Mouse (Mus musculus) kidney, postnatal 25 days (tissue): ENCODE measurements around the gene Pan2.

ENCODE experiments used
- DNase-seq, 2 experiments: peaks; one replicate each; pipeline ENCODE4 v3.0.0; 2021; ENCODE audit warnings: mixed read lengths in 2 of 2

Gene Pan2

DNA sequence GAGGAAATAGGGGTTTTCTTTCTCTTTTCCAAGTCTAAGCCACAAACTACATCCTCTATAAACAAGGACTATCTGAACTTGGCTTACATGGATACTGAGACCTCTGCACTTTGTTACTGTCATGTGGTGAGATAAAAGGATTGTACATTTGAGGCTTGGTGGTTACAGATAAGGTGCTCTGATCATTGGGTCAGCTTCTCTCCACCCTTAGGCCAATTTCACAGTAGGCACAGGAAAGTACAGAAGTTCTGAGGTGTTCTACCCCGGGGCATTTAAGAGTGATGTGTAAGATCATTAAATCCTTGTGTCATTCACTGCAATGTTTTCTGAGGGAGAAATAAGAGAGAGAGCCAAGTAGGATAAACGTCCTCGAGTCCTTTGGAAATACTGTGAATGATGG, 33.5 kb downstream of the Pan2 start:
- DNase-seq, result no peak

DNA sequence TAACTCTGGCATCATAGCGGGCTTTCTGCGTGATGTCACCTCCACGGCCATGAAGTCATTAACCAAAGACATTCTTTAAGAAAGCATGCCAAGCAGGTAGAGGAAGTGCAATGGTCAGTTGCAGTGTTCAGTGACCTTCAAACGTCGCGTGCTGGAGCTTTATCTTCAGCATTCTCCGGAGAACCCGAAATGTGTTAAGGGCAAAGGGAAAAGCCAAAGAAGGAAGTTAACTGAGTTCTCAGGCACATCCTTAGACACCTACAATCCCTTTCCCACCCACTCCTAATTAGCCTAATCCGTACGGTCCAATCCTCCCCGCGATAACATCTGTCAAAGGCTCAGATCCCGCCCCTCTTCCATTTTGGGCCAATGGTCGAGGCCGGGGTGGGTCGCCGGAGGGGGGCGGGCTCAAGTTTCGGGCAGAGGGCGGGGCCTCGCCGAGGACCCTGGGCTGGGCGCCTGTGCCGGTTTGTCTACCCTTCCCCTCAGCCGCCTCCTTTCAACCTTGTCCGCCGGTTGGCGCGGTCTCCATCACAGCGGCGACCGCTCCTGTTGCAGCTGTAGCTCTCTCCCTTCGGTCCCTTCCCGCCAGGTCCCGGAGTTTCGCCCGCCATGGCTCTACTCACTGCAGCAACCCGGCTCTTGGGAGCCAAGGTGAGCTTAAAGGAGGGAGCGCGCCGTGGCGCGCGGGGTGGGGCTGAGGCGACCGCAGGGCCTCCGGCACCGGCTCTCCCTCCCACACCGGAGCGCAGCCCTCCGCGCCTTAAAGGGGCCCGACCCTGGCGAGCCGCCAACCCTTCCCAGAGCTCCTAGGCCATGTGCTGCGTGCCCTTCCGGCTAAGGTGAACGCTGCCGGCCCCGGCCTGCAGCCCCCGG, 34.4 kb downstream of the Pan2 start, which contains the start of gene Cs:
Gene Cs, plus strand, starts transcription at position 429 of the 876 bp plus-strand sequence.
- DNase-seq, result peak; percentile 98 to 99

DNA sequence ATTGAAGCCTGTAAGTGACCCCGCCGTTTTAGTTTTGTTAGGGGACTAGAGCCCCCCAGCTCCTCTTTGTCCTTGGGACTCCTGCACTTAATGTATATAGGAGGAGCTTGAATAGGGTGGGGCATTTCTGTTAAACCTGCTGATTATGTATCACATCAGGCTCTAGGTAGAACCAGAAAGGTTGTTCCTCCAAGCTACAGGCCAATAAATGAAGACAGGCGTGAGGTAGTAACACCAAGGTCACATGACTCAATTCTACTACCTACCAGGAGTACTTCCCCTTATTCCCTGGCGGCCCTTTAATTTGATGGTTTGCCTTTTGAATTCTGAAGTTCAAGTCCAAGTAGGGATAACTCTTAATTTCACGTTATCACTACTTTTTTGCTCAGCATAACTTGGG, 35.3 kb downstream of the Pan2 start:
- no peak for DNase-seq

DNA sequence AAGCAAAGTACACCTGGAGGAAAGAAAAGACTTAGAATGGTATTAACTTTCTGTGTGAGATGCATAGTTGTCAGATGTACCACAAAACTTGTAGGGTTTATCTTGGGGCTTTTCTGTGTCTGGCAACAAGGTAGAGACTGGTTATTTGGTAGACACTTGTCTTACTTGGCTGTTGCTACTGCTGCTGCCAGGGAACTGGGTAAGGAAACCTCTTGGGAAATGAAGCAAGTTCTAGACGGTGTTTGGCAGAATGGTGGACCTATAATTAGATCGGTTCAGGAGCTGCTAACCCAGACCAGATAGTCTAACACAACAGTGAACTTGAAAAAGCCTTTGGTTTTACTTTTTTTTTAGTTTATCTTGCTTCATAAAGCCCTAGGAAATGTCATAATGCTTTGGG, 35.8 kb downstream of the Pan2 start:
- DNase-seq, result no peak

DNA sequence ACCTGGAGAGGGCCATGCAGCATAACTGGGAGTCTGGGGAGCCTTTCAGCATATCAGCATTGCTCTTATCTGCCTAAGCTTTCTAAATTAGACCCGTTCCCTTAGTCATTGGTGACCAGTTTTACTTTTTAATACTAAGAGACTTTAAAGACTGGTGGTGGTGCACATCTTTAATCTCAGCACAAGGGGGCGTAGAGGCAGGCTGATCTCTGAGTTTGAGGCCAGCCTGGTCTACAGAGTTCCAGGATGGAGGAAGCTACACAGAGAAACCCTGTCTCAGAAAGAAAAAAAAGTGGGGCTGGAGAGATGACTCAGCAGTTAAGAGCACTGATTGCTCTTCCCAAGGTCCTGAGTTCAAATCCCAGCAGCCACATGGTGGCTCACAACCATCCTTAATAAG, 37.1 kb downstream of the Pan2 start:
- no peak for DNase-seq

DNA sequence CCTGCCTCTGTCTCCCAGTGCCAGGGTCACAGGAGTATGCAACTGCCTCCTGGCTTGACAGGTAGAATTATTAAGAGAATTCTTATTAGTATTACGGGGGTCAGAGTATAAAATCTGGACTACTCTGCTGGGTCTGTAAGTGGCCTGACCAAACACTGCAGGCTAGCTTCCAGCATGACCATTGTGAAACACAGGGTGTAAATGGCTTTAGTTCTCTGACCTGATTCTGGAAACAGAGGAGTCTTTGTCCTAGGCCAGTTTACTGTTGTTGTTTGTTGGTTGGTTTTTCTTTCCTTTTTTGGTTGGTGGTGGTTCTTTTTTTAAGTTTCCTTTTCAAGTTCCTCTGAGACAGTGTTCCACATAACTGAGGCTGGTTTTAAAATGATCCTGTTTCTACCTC, 40.3 kb downstream of the Pan2 start:
- DNase-seq, result no peak

DNA sequence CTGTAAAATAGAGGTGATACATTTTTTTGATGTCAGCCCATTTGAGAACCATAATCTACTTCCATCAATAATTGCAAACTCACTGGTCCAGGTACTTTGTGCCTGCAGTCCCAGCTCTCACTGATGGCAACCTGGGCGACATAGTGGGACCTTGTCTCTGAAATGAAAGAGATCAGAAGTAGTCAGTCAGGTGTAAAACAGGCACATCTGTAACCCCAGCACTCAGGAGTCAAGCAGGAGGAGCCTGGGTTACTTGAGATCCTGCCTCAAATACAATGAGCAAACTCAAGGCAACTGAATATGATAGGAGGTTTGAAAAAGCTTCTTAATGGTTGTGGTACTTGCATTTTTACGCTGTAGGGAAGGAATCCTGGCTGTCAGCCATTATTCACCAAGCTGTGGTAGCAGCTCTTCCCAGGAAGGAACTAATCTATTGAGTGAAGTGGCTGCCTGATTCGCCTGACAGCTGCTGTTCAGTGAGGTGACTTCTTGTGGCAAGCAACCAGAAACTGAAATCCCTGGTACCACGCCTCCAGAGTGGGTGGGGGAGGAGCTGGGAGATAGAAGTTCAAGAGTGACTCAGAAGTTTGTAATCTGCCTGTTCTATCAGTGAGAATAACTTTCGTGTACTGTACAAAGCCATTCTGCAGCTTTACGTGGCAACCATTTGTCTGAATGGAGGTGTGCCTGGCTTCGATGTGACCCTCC, 41.6 kb downstream of the Pan2 start:
- peak; percentile 82 to 84 for DNase-seq

DNA sequence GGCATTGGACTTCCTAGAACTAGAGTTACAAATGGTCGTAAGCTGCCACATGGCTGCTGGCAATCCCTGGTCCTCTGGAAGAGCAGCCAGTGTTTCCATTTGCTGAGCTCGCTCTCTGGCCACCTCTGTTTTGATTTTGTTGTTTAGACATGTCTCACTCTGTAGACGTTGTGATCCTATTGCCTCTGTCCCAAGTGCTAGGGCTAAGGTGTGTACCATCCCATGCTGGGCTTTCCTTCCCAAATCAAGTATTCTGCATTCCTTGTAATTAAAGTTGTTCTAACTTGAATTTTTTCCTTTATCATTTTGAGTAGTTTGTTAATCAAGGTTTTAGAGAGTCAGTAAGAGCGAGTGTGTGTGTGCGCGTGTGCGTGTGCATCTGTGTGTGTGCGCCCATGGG, 44.4 kb downstream of the Pan2 start:
- DNase-seq, result no peak

DNA sequence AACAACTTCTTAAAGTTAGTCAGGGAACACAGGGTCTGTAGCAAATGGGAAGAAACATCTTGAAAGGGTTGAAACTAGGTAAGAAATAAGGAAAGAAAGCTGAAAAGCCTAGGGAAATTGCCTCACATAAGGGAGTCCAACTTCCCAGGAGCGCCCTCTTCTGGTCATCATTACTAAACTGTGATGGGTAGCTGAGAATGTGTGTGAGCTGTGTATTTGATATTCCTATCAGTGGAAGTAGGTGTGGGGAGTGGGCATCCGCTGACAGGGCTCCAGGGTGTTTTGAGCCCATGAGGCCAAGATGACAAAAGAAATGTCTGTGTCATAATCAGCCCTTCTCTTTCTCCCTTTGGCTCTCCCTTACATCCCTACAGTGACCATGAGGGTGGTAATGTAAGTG, 55.7 kb downstream of the Pan2 start:
- peak; percentile 56 to 82 for DNase-seq

DNA sequence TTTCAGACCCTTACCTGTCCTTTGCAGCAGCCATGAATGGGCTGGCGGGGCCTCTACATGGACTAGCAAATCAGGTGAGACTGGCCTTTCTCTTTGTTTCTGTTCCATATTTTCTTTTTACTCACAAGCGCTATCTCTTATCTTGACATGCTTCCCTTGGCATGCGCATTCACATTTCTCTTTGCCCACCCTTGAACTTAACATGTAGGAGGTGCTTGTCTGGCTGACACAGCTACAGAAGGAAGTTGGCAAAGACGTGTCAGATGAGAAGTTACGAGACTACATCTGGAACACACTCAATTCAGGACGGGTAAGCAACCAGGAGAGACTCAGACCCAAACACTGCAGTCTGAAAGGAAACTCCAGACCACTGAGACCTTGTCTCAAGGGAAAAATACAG, 56.1 kb downstream of the Pan2 start:
- DNase-seq, result no peak

DNA sequence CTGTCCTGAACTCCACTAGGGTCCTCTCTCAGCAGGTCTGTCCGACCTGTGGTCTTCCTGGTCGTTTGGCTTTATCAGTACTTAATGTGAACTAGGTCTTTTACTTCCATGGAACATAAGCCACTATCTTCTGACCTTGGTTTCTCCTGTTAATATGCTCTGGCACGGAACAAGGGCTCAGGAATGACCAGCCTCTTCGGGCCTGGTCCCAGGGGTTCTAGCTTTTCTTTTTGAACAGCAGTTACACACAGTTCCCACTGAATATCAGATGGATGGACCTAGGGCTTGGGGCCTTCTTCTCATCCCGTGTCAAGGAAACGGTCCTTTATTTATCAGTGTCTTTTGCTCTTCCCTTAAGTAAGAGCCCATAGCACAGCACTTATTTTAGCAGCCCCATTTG, 58.7 kb downstream of the Pan2 start:
- no peak for DNase-seq

DNA sequence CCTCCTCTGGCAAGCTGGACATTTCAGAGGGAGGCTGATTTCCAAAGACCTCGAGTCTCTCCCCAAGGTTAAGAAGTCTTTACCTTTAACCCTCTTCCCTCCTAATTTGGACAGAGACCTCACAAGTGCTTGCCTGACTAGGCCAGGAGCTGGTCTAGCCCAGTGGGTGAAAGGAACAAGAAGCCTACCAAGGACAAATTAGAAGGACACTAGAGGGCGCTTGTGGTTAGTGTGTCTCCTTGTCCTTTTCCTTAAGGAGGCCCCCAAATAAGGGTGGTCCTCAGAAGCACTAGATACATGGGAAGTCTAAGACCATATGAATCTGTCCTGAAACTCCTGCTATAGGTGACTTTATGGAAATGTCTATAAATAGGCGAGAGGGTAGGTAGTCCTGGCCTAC, 59.4 kb downstream of the Pan2 start:
- DNase-seq, result peak in 1 of 2 experiments; percentile 59

DNA sequence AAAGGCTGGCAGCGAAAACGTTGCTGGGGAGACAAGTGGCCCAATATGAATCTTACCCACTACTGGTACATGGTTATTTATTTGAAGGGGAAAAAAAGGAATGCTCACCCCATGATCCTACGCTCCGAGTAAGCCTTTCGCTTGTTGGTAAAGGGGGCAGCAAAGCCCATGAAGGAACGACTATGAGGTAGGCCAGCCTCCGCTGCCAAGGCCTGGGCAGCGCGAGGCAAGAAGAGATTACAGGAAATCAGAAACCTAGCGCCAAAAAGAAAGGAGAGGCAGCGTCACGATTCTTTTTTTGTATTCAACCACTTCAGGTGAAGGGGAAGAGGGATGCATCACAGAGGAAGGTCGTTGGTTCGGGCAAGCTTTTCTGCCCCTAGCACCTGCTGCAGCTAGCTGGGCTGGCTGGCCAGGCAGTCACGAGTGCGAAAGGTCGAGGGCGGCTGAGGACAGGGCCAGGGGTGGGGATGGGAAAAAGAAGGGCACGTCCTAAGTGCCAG, 64.8 kb downstream of the Pan2 start:
- peak; percentile 80 to 93 for DNase-seq

DNA sequence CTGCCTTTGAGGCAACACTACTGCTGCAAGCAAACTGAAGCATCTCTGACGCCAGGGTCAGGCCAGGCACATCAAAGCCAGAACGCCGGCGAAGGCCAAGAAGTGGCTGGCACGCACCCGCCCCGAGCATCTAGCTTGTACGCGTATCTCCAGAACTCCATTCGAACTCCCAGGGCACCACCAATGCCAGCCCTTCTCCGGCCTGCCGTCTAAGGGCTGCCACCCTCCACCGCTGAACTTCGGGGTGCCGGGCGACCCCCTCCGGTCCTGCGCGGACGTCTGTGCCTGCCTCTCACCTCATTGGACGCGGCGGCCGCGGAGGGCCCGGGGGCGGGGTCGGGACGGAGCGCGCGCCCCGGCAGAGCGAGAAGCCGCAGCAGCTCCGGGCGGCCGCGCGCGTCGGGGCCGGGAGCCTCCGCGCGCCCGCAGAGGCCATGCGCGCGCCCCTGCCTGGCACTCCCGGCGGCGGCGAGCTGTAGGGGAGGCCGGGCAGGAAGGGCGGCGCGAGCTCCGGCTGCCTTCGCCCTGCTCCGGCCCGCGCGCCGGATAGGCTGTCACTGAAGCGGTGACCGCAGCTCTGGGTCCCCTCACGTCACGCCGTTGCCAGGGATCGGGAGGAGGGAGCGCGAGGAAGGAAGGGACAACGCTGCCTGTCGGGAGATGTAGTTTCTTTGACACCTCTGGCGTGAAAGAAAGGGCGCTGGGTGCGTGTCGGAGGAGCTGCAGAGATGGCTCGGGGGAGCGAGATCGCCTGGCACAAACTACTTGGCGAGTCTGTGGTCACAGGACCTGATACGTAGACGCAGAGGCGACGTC, 65.5 kb downstream of the Pan2 start, which contains the start of gene Coq10a:
Gene Coq10a, minus strand, starts transcription at position 596 of the 816 bp plus-strand sequence.
- peak; percentile 89 to 97 for DNase-seq

DNA sequence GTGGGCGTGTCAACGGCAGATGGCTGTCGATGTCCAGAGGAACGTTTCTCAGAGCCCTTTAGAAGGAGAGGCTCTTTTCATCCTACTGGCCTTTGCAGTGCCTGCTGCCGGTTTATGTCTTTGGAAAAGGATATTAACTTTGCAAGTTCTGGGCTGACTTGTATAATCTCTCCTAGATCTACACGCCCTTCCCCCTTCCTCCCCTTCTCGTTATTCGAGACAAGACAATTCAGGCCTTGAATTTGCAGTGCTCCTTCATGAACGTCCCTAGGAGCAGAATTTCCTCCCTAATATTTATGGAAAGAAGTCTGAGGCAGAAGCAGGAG, 66.0 kb downstream of the Pan2 start:
- no peak for DNase-seq

DNA sequence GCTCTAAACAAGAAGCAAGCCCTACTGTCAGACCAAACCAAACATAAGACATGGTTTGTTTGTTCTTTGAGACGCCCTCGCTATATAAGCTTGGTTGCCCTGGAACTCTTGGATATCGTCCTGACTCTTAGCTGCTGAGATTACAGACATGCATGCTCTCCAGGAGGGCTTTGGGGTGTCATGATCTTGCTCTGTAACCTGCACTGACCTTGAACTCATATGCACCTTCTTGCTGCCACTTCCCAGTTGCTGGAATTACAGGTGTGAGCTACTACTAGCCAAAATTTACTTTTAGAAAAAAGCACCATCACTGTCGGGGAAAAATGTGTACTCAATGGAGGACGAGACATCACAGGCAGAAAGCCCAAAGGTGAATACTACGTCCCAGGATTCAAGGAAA, 66.5 kb downstream of the Pan2 start:
- no peak for DNase-seq

DNA sequence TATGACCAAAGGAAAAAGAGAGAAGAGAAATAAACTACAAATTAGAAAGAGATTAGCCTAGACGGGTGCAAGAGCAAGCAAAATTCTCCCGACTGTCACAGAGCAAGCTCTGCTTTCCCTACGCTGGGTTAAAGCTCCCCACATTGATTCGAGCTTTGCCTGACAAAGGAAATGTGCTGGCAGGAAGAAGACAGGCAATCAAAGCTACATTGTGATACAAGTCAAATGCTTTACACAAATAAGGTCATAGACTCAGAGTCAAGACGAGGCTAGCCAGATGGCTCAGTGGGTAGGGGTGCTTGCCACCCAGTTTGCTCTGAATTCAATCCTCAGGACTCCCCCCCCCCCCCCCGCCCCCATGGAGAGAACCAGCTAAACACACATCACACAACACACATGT, 66.9 kb downstream of the Pan2 start:
- no peak for DNase-seq

DNA sequence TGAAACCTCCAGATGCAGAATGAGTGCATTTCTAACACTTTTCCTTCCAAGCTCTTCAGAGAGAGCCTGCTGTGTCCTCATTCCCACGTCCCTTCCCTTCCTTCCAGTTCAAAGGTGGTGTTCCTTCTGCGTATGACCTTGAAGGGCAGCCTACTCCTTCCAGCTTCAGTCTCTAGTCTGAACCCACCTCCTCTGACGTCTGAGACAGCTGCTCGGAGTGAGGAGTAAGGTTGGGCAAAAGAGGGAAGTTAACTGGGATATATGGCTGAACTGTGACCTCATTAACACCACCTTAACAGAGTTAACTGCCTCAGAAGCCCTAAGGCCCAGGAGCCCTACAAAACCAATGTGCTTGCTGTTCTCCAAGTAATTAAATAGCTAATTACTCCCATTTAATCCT, 67.5 kb downstream of the Pan2 start:
- peak in 1 of 2 experiments; percentile 53 for DNase-seq
